In genomic region chr11:20985069-20985759, GRCm38 (mm10) we compare ENCODE assay signal across 18 mouse cellular contexts.
DNase-seq lines count a peak whose midpoint lies in the region; ATAC-seq and TF ChIP-seq lines count a peak whose summit lies in the region.
"Had no signal": no experiment of that assay in that cellular context is flagged by ENCODE, and none has a peak within 500 bp of the region (broad histone marks: within the 10 kb centered on the region; RNA-seq: fewer than 3 reads in every experiment).

No protein-coding gene starts in this region.

- no peaks in the 10 kb centered on the region for H3K36me3 ChIP-seq in kidney, adult 2 months (ENCODE audit: control insufficient read depth, insufficient read depth, low read length)
- no peaks in the 10 kb centered on the region for H3K36me3 ChIP-seq in liver, adult 2 months (ENCODE audit: control insufficient read depth, insufficient read depth, low read length)
- no peaks in the 10 kb centered on the region for H3K36me3 ChIP-seq in intestine, embryonic 15.5 days
- no peaks in the 10 kb centered on the region for H3K36me3 ChIP-seq in liver, embryonic 14.5 days (replicated peaks; ENCODE audit: control insufficient read depth, insufficient read depth, low read depth)
- H3K36me3 ChIP-seq: forebrain, embryonic 10.5 days; hindbrain, embryonic 10.5 days had no signal

- peak; percentile 28 for DNase-seq in kidney, adult 2 months
- DNase-seq in kidney, postnatal 4 days: no peak
- DNase-seq in liver, adult 2 months (ENCODE audit: extremely low read depth, low read depth, low spot score): peak; percentile 92
- DNase-seq in liver: no peak
- DNase-seq in liver, embryonic 14.5 days (ENCODE audit: low read depth in 3 of 3, low spot score in 3 of 3): peak in 1 of 3 experiments; percentile 5
- DNase-seq in adrenal gland, postnatal 10 days: no peak
- DNase-seq in adrenal gland, postnatal 14 days: no peak
- DNase-seq: B cell, adult 2 months; cerebellum, adult 2 months; left cerebral cortex, postnatal 4 days; lung, adult 18-20 months; right cerebral cortex, postnatal 4 days; thymus, postnatal 14 days had no signal

- 0 out of 2 replicates have a peak, but pooled peaks cover 3% of the 10 kb centered on the region for H3K4me1 ChIP-seq in kidney, adult 2 months (ENCODE audit: control insufficient read depth, insufficient read depth, low read length)
- H3K4me1 ChIP-seq in liver, adult 2 months (ENCODE audit: control insufficient read depth, insufficient read depth, low read length): peaks cover 2% of the 10 kb centered on the region
- no peaks in the 10 kb centered on the region for H3K4me1 ChIP-seq in intestine, embryonic 15.5 days (replicated peaks)
- peaks cover 8 to 11% of the 10 kb centered on the region in 2 experiments for H3K4me1 ChIP-seq in liver, embryonic 14.5 days (replicated peaks; ENCODE audit: control insufficient read depth in 2 of 2, insufficient read depth in 2 of 2, low read length in 1 of 2)
- H3K4me1 ChIP-seq: hindbrain, embryonic 10.5 days had no signal

- no peak overlapping the region for H3K9ac ChIP-seq in liver, adult 2 months (ENCODE audit: low read depth, low read length)
- no peak overlapping the region for H3K9ac ChIP-seq in intestine, embryonic 15.5 days
- H3K9ac ChIP-seq in liver, embryonic 14.5 days (replicated peaks): no peak overlapping the region

- ATAC-seq in intestine, embryonic 15.5 days: peak; percentile 58
- peak; percentile 21; the same call in 1 of the 2 replicates for ATAC-seq in liver, embryonic 14.5 days (ENCODE audit: insufficient read depth)
- ATAC-seq: hindbrain, postnatal 0 days had no signal

- no peaks in the 10 kb centered on the region for H3K79me2 ChIP-seq in liver, adult 2 months (ENCODE audit: control insufficient read depth, insufficient read depth, low read length)

- no peak for TF ChIP-seq CTCF in kidney, adult 2 months (conservative IDR thresholded peaks at IDR 0.05; ENCODE audit: insufficient read depth, insufficient read length, low read depth, low read length)
- no peak for TF ChIP-seq CTCF in liver, adult 2 months (IDR thresholded peaks at IDR 0.05; ENCODE audit: low read depth, low read length)
- no peak for TF ChIP-seq CTCF in liver, embryonic 14.5 days (IDR thresholded peaks at IDR 0.05; ENCODE audit: low read depth)

- TF ChIP-seq POLR2A in kidney, adult 2 months (IDR thresholded peaks at IDR 0.05; ENCODE audit: low read depth, low read length): no peak
- TF ChIP-seq POLR2A in liver, adult 2 months (IDR thresholded peaks at IDR 0.05; ENCODE audit: extremely low read depth, insufficient read depth, low read length): no peak

- no peaks in the 10 kb centered on the region for H3K27me3 ChIP-seq in kidney, adult 2 months (replicated peaks; ENCODE audit: control insufficient read depth, insufficient read depth, low read length)
- no peaks in the 10 kb centered on the region for H3K27me3 ChIP-seq in liver, adult 2 months (ENCODE audit: control insufficient read depth, insufficient read depth, low read length)
- no peaks in the 10 kb centered on the region for H3K27me3 ChIP-seq in intestine, embryonic 15.5 days (replicated peaks)
- no peaks in the 10 kb centered on the region; the same call in 1 of the 2 replicates for H3K27me3 ChIP-seq in liver, embryonic 14.5 days (ENCODE audit: control insufficient read depth, insufficient read depth, low read length)

- TF ChIP-seq EP300 in liver, embryonic 14.5 days (IDR thresholded peaks at IDR 0.05; ENCODE audit: low read depth): no peak

- H3K4me2 ChIP-seq in intestine, embryonic 15.5 days (replicated peaks): no peak overlapping the region
- no peak overlapping the region for H3K4me2 ChIP-seq in liver, embryonic 14.5 days (ENCODE audit: low read depth)

- no peaks in the 10 kb centered on the region for H3K9me3 ChIP-seq in intestine, embryonic 15.5 days
- no peaks in the 10 kb centered on the region for H3K9me3 ChIP-seq in liver, embryonic 14.5 days (ENCODE audit: control insufficient read depth, low read length)
- H3K9me3 ChIP-seq: forebrain, embryonic 10.5 days; hindbrain, embryonic 10.5 days had no signal

- H3K27ac ChIP-seq in kidney, adult 2 months (ENCODE audit: insufficient read depth, low read depth, low read length): no peak overlapping the region
- no peak overlapping the region; the same call in 1 of the 2 replicates for H3K27ac ChIP-seq in liver, adult 2 months (replicated peaks; ENCODE audit: insufficient read depth, low read depth, low read length)
- H3K27ac ChIP-seq in intestine, embryonic 15.5 days: no peak overlapping the region
- H3K27ac ChIP-seq in liver, embryonic 14.5 days: no peak overlapping the region
- H3K27ac ChIP-seq: forebrain, embryonic 10.5 days; hindbrain, embryonic 10.5 days; hindbrain, postnatal 0 days; layer of hippocampus, adult 2 months had no signal

- H3K4me3 ChIP-seq in kidney, adult 2 months (ENCODE audit: insufficient read depth, low read depth, low read length): no peak overlapping the region
- H3K4me3 ChIP-seq in liver, adult 2 months (ENCODE audit: insufficient read depth, low read depth, low read length): no peak overlapping the region
- H3K4me3 ChIP-seq in intestine, embryonic 15.5 days (replicated peaks): no peak overlapping the region
- no peak overlapping the region for H3K4me3 ChIP-seq in liver, embryonic 14.5 days (ENCODE audit: insufficient read depth in 1 of 2, low read depth in 2 of 2, low read length in 2 of 2)
- H3K4me3 ChIP-seq: forebrain, embryonic 10.5 days; hindbrain, embryonic 10.5 days; layer of hippocampus, adult 2 months had no signal

- 36% methylated on average over 6 of the region's 6 CpGs for WGBS in kidney, adult 2 months
- WGBS in liver, adult 2 months: 20% methylated on average over 6 of the region's 6 CpGs
- WGBS in intestine, embryonic 15.5 days: 41% methylated on average over 6 of the region's 6 CpGs
- WGBS in liver, embryonic 14.5 days (ENCODE audit: insufficient replicate concordance): 26% methylated on average over 6 of the region's 6 CpGs

Comparison
In these comparisons a context has a peak if more than half of its experiments do, and no peak if none do; other contexts are left out.
1. DNase-seq: peak in kidney, adult 2 months (single experiment) and liver, adult 2 months (single experiment); none in kidney, postnatal 4 days (0 of 2), liver (single experiment), adrenal gland, postnatal 10 days (single experiment) and adrenal gland, postnatal 14 days (single experiment).